Mouse (Mus musculus): ENCODE data around the gene Nab2. TPM values are rescaled to one million over a fixed set of nuclear protein-coding genes. Genes with fewer than 3 reads are reported as not detected.
A peak's percentile ranks its signal among the peaks of the same experiment; 100 is the strongest.

Nab2 gene
- polyA plus RNA-seq (2012; ENCODE audit: insufficient read depth, insufficient read length, missing spikeins) = 4.2 and 6.3 TPM in 2 replicates

DNA sequence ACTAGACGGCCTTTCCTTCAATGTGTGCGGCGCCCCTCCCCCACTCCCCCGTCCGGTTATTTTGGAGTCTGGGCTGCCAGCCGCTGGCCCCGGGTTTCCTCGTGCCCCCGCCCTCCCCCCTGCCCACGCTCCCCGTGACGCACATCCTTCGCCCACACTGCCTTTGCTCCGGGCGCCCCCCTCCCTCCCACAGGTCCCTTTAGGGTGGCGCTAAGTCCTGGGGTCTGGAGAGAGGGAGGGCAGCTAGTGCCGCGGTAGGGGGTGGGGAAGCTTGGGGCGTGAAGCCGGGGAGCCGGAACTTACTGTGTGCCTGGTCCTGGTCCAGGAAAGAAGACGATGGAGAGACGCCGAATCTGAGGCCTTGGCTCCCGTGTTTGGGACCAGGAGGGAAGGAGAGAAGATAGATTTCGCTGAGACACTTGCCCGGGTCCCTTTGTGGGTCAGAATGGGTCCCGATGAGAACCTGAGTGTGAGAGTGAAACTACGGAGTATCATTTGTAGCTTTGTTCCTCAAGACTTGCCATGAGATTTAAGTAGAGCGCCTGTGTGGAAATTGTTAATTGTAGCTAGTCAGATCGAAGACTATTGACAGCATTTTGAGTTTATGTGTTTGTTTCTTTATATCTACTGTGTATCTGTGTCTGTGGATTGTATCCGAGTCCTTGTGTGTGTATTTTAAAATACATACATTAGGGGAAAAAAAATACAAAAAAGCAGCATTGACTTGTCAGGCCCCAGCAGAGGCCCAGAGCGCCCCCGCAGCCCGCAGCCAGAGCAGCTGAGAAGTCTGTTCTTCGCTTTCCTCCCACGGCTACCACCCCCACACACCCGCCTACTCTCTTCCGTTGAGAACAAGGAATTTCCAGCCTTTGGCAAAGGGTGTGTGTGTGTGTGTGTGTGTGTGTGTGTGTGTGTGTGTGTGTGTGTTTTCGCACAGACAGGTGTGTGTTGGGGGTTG is at the start of gene Nab2:
TSS of gene Nab2 (minus strand) at position 476 of the 958 bp plus-strand sequence.
- peak within 1 kb of the TSS; percentile 100 for H3K27ac ChIP-seq (replicated peaks; ENCODE audit: low read depth, low read length)
- peak within 1 kb of the TSS; percentile 64 for H3K4me3 ChIP-seq (ENCODE audit: insufficient read depth, low read depth, low read length)
- H3K4me1 ChIP-seq (ENCODE audit: control insufficient read depth, insufficient read depth, insufficient read length, low read length) = peaks cover 3% of the 10 kb centered on the region

GRCm38 (mm10) chr10:127712736-127713135 is 44.4 kb upstream of the Nab2 start:
- H3K4me1 ChIP-seq (ENCODE audit: control insufficient read depth, insufficient read depth, insufficient read length, low read length) = peaks cover 2% of the 10 kb centered on the region; the same call in 1 of the 2 replicates
- no peak overlapping the region for H3K27ac ChIP-seq (replicated peaks; ENCODE audit: low read depth, low read length)
- H3K4me3 ChIP-seq (ENCODE audit: insufficient read depth, low read depth, low read length) = no peak overlapping the region

DNA sequence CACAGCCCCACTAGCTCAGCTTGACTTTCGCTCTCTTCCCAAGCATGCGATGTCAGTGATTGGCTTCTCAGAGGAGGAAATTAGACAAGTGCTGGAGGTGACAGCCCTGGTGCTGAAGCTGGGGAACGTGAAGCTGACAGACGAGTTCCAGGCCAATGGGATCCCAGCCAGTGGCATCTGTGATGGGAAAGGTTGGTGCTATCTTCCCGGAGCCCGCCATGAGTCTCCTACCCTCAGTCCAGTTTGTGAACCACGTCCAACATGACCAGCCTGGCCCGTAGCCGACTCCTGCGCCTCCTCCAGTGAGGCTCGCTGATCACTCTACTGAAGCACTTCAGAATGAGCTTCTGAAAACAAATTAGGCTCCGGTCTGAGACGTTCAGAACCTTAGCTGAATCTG is 42.0 kb upstream of the Nab2 start:
- H3K4me3 ChIP-seq (ENCODE audit: insufficient read depth, low read depth, low read length) = no peak overlapping the region
- peaks cover 5% of the 10 kb centered on the region; the same call in 1 of the 2 replicates for H3K4me1 ChIP-seq (ENCODE audit: control insufficient read depth, insufficient read depth, insufficient read length, low read length)
- H3K27ac ChIP-seq (replicated peaks; ENCODE audit: low read depth, low read length) = no peak overlapping the region

DNA sequence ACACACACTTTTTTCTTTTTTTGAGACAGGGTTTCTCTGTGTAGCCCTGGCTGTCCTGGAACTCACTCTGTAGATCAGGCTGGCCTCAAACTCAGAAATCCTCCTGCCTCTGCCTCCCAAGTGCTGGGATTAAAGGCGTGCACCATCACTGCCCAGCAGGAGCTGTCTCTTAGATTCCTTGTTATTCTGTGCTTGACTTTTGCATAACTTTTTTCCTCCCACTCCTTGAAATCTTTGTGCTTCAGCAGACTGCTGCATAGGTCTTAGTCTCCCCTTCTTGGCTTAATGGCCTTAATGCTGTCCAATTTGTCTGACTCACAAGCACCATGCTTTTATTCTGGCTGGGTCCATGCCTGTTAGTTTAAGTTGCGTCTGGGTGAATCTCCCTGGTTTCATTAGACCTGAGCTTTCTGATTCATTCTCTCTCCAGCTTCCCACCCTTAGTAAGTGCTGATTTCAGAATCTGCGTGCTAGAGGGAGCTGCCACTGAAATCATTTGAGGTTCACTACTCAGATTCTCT is 40.5 kb upstream of the Nab2 start:
- H3K4me1 ChIP-seq (ENCODE audit: control insufficient read depth, insufficient read depth, insufficient read length, low read length) = peaks cover 5% of the 10 kb centered on the region; the same call in 1 of the 2 replicates
- H3K4me3 ChIP-seq (ENCODE audit: insufficient read depth, low read depth, low read length) = no peak overlapping the region
- no peak overlapping the region for H3K27ac ChIP-seq (replicated peaks; ENCODE audit: low read depth, low read length)

GRCm38 (mm10) chr10:127707721-127708120 is 39.4 kb upstream of the Nab2 start:
- Histone ChIP-seq H3K4me3 (ENCODE audit: insufficient read depth, low read depth, low read length) (no peak overlapping the region), H3K4me1 (ENCODE audit: control insufficient read depth, insufficient read depth, insufficient read length, low read length) (peaks cover 5% of the 10 kb centered on the region; the same call in 1 of the 2 replicates), H3K27ac (replicated peaks; ENCODE audit: low read depth, low read length) (no peak overlapping the region)

DNA sequence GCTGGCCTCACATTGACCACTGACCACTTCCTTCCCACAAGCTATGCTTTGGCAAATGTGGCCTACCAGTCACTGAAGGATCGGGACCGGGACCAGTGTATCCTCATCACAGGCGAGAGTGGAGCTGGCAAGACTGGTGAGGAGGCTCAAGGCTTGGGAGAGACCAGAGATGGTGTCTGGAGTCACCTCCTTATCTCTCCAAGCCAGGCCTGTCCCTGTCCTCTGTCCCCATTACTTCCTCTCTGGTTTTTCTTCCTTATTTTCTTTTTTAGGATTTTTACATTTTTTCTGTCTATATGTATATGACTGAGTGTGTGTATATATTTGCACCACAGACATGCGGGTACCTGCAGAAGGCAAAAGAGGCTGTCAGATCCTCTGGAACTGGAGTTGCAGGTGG is 37.4 kb upstream of the Nab2 start:
- no peak overlapping the region for H3K27ac ChIP-seq (replicated peaks; ENCODE audit: low read depth, low read length)
- H3K4me3 ChIP-seq (ENCODE audit: insufficient read depth, low read depth, low read length) = no peak overlapping the region
- H3K4me1 ChIP-seq (ENCODE audit: control insufficient read depth, insufficient read depth, insufficient read length, low read length) = peaks cover 5% of the 10 kb centered on the region; the same call in 1 of the 2 replicates

- Histone ChIP-seq H3K27ac (replicated peaks; ENCODE audit: low read depth, low read length) (no peak within 1 kb of the TSS), H3K4me1 (ENCODE audit: control insufficient read depth, insufficient read depth, insufficient read length, low read length) (peaks cover 5% of the 10 kb centered on the region; the same call in 1 of the 2 replicates), H3K4me3 (ENCODE audit: insufficient read depth, low read depth, low read length) (no peak within 1 kb of the TSS)
These were observed 36.4 kb upstream of the Nab2 start, which contains the start of gene Myo1a for GRCm38 (mm10) chr10:127704766-127705220. Gene Myo1a (plus strand): TSS chr10:127705170.

GRCm38 (mm10) chr10:127704293-127704692 is 35.9 kb upstream of the Nab2 start:
- Histone ChIP-seq H3K4me1 (ENCODE audit: control insufficient read depth, insufficient read depth, insufficient read length, low read length) (peaks cover 5% of the 10 kb centered on the region; the same call in 1 of the 2 replicates), H3K4me3 (ENCODE audit: insufficient read depth, low read depth, low read length) (no peak overlapping the region), H3K27ac (replicated peaks; ENCODE audit: low read depth, low read length) (no peak overlapping the region)

DNA sequence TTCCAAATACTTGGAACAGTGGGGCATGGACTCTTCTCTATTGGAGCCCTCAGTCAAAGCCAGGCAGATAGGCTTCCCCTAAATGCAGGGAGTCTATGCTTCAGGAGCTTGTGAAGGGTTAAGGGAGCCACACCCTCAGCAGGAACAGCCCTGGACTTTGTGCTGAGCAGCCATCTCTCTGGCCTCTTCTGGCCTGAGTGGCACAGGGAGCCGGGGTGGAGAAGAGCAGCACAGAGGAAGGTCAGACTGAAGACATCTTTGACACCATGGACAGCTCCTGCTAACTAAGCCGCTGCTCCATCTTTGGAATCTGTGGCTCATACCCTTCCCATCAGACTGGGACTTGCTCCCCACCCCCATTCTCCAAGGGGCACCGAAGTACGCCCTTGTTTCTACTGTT is 34.9 kb upstream of the Nab2 start:
- Histone ChIP-seq H3K4me1 (ENCODE audit: control insufficient read depth, insufficient read depth, insufficient read length, low read length) (peaks cover 5% of the 10 kb centered on the region; the same call in 1 of the 2 replicates), H3K4me3 (ENCODE audit: insufficient read depth, low read depth, low read length) (no peak overlapping the region), H3K27ac (replicated peaks; ENCODE audit: low read depth, low read length) (no peak overlapping the region)

- Histone ChIP-seq H3K27ac (replicated peaks; ENCODE audit: low read depth, low read length) (no peak overlapping the region), H3K4me3 (ENCODE audit: insufficient read depth, low read depth, low read length) (no peak overlapping the region), H3K4me1 (ENCODE audit: control insufficient read depth, insufficient read depth, insufficient read length, low read length) (no peaks in the 10 kb centered on the region)
These were observed 30.6 kb upstream of the Nab2 start for GRCm38 (mm10) chr10:127698966-127699365.

- no peak overlapping the region for H3K27ac ChIP-seq (replicated peaks; ENCODE audit: low read depth, low read length)
- H3K4me1 ChIP-seq (ENCODE audit: control insufficient read depth, insufficient read depth, insufficient read length, low read length) = no peaks in the 10 kb centered on the region
- no peak overlapping the region for H3K4me3 ChIP-seq (ENCODE audit: insufficient read depth, low read depth, low read length)
These were observed 27.4 kb upstream of the Nab2 start for GRCm38 (mm10) chr10:127695775-127696174.

DNA sequence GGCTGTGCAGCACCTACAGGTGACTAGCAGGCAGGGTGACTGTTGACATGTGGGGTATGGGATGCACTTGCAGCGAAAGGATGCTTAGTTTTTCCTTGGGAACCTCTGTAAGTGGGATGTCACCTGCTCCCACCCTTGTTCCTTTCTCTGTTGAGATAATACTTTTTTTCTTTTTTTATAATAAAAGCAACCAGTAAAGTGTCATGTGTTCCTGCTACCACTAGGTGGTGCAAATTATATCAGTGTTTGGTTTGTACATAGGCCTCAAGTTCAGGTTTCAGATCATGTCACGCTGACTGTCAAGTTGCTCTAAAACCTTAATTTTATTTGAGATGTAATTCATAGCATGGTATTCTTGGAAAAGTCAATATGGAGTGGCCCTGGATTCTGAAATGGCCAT is 26.3 kb upstream of the Nab2 start:
- no peak overlapping the region for H3K27ac ChIP-seq (replicated peaks; ENCODE audit: low read depth, low read length)
- H3K4me1 ChIP-seq (ENCODE audit: control insufficient read depth, insufficient read depth, insufficient read length, low read length) = no peaks in the 10 kb centered on the region
- H3K4me3 ChIP-seq (ENCODE audit: insufficient read depth, low read depth, low read length) = no peak overlapping the region

DNA sequence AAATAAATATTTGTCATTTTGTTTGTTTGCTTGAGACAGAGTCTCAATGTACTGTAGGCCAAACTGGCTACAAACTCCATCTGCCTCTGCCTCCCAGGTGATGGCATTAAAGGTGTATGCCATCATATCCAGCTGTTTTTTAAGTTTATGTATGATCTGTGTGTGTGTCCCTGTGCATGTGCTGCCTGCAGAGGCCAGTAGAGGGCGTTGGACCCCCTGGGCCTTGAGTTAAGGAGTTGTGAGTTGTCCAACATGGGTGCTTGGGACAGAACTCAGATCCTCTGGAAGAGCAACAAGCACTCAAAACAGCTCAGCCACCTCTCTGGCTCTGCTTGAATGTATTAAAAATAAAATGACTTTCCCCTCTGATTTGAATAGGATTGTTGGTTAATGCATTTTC is 22.7 kb upstream of the Nab2 start:
- no peak overlapping the region for H3K4me3 ChIP-seq (ENCODE audit: insufficient read depth, low read depth, low read length)
- no peak overlapping the region for H3K27ac ChIP-seq (replicated peaks; ENCODE audit: low read depth, low read length)
- H3K4me1 ChIP-seq (ENCODE audit: control insufficient read depth, insufficient read depth, insufficient read length, low read length) = no peaks in the 10 kb centered on the region

GRCm38 (mm10) chr10:127682886-127683285 is 14.5 kb upstream of the Nab2 start:
- Histone ChIP-seq H3K27ac (replicated peaks; ENCODE audit: low read depth, low read length) (no peak overlapping the region), H3K4me3 (ENCODE audit: insufficient read depth, low read depth, low read length) (no peak overlapping the region), H3K4me1 (ENCODE audit: control insufficient read depth, insufficient read depth, insufficient read length, low read length) (no peaks in the 10 kb centered on the region)

DNA sequence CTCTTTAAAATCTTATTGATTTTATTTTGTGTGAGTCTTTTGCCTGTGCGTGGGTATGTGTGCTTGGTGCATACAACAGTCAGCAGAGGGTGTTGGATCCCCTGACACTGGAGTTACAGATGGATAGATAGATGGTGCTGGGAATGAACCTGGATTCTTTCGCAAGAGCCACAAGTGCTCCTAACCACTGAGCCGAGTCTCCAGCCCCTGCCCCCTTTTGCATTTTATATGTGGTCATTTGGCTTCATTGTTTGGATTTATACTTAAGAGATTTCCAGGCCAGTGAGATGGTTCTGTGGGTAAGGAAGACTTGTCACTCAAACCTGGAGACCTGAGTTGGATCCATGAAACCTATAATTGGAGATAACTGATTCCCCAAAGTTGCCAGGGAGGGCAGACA is 11.5 kb upstream of the Nab2 start:
- Histone ChIP-seq H3K4me1 (ENCODE audit: control insufficient read depth, insufficient read depth, insufficient read length, low read length) (no peaks in the 10 kb centered on the region), H3K27ac (replicated peaks; ENCODE audit: low read depth, low read length) (no peak overlapping the region), H3K4me3 (ENCODE audit: insufficient read depth, low read depth, low read length) (no peak overlapping the region)

Data from brown adipose tissue, adult 24 weeks (tissue).